Mouse (Mus musculus) small intestine, adult 2 months (tissue): ENCODE results near the gene Emc10.

Source experiments
- CTCF ChIP-seq: fragments of 200-500 bp; IDR thresholded peaks from 2 replicates; pipeline ENCODE4 v1.5.1; 2012; ENCODE audit warnings: low read depth, mild to moderate bottlenecking, control low read depth, inconsistent platforms, low read length, moderate library complexity, mixed read lengths; ENCODE audit not compliant: insufficient replicate concordance, insufficient read length; ENCODE audit errors: extremely low read depth
- POLR2A ChIP-seq: fragments of 200-500 bp; IDR thresholded peaks from 2 replicates; pipeline ENCODE4 v1.6.1; 2012; ENCODE audit warnings: low read depth, mild to moderate bottlenecking, control low read depth, inconsistent platforms, low read length, moderate library complexity

DNA sequence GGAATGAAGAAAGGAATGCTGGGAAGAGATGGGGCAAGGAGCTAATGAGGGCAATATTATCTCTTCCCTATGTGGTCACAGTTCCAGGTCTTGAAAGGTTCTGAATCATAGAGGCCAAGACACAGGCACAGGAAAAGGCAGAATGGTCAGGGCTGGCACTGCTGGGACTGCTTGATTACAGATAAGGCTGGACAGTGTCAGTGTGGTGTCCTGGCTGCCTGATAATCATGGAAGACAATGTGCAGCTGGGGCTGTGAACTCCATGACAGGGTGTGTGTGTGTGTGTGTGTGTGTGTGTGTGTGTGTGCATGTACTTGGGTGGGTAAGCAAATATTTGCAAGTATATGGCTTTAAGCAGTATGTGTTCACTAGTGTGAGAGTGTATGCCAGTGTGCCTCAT, 11.2 kb upstream of the Emc10 start:
- TF ChIP-seq CTCF (no peak), POLR2A (no peak)
